Mouse (Mus musculus): Measurements from ENCODE around the gene Ppp1r26.
"Not testable (repeated sequence)": the region's sequence is repeated elsewhere in the genome, so short reads cannot be mapped to it uniquely, and the experiment has no call there.

The Ppp1r26 gene

GRCm38 (mm10) chr2:28432811-28433210 is 13.8 kb upstream of the Ppp1r26 start:
- in situ Hi-C loops (cut with MboI; ENCODE audit: low pct_unique_long_range_greater_than_20kb in 1 of 2, low sequenced_read_pairs in 2 of 2, unreplicated experiment in 1 of 2) = no loop called here

DNA sequence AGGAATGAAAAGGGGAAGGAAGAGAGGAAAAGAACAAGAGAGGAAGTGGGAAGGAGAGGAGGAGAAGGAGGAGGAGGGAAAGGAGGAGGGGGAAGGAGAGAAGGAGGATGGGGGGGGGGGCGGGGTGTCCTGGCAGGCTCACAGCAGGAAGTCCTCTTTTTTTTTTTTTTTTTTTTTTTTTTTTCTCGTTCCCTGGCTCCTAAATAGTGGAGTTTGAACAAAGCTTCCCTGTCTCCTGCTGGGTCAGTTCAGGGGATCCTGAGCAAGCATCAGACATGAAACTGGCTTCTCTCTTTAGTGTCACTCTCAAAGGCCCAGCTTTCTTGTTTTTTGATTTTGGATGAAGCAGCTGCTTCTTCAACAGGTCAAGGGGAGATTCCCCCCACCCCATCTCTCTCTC is 13.1 kb upstream of the Ppp1r26 start:
- in situ Hi-C loops (cut with MboI; ENCODE audit: low pct_unique_long_range_greater_than_20kb in 1 of 2, low sequenced_read_pairs in 2 of 2, unreplicated experiment in 1 of 2) = no loop called here

GRCm38 (mm10) chr2:28435401-28435800 is 11.2 kb upstream of the Ppp1r26 start:
- in situ Hi-C loops (cut with MboI; ENCODE audit: low pct_unique_long_range_greater_than_20kb in 1 of 2, low sequenced_read_pairs in 2 of 2, unreplicated experiment in 1 of 2) = no loop called here

- in situ Hi-C loops (cut with MboI; ENCODE audit: low pct_unique_long_range_greater_than_20kb in 1 of 2, low sequenced_read_pairs in 2 of 2, unreplicated experiment in 1 of 2) = no loop called here
Observed at GRCm38 (mm10) chr2:28440842-28441241, 5.8 kb upstream of the Ppp1r26 start.

GRCm38 (mm10) chr2:28445082-28445481 is 1.5 kb upstream of the Ppp1r26 start:
- in situ Hi-C loops (cut with MboI; ENCODE audit: low pct_unique_long_range_greater_than_20kb in 1 of 2, low sequenced_read_pairs in 2 of 2, unreplicated experiment in 1 of 2) = no loop called here

- in situ Hi-C loops (cut with MboI; ENCODE audit: low pct_unique_long_range_greater_than_20kb in 1 of 2, low sequenced_read_pairs in 2 of 2, unreplicated experiment in 1 of 2) = no loop called here
Observed at GRCm38 (mm10) chr2:28446181-28446514, 452 bp upstream of the Ppp1r26 start.

DNA sequence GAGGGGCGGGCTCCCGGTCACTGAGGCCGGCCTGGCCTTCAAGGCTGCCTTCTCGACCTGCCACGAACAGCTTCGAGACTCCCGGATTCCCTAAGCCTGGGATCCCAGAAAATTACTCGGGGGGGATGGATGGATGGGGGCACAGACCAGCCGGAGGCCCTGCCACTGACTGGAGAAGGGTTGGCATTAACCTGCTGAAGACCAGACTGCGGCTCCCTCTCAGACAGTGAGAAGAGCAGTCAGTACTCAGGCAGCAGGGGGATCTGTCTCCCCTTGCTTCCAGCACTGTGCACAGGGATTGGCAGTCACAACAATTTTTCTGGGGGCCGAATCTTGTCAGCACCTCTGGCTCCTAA is 693 bp downstream of the Ppp1r26 start:
- in situ Hi-C loops (cut with MboI; ENCODE audit: low pct_unique_long_range_greater_than_20kb in 1 of 2, low sequenced_read_pairs in 2 of 2, unreplicated experiment in 1 of 2) = no loop called here

DNA sequence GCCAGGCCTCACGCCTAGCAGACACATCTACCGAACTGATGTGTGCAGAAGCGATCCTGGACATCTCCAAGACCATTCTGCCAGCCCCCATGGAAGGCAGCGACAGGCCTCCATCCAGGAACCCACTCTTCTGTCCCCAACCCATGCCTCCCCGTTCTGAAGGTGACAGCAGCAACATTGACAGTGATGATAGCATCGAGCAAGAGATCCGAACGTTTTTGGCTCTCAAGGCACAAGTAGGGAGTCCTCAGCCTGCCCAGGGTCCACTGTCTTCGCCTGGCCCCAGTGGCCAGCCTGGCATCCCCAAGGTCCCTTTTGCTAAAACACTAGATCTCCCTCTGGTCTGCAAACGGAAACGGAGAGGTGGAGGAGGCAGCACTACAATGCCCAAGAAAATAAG is 5.1 kb downstream of the Ppp1r26 start:
- in situ Hi-C loops (cut with MboI; ENCODE audit: low pct_unique_long_range_greater_than_20kb in 1 of 2, low sequenced_read_pairs in 2 of 2, unreplicated experiment in 1 of 2) = no loop called here

- in situ Hi-C loops (cut with MboI; ENCODE audit: low pct_unique_long_range_greater_than_20kb in 1 of 2, low sequenced_read_pairs in 2 of 2, unreplicated experiment in 1 of 2) = no loop called here
Observed at GRCm38 (mm10) chr2:28453539-28453938, 6.9 kb downstream of the Ppp1r26 start.

DNA sequence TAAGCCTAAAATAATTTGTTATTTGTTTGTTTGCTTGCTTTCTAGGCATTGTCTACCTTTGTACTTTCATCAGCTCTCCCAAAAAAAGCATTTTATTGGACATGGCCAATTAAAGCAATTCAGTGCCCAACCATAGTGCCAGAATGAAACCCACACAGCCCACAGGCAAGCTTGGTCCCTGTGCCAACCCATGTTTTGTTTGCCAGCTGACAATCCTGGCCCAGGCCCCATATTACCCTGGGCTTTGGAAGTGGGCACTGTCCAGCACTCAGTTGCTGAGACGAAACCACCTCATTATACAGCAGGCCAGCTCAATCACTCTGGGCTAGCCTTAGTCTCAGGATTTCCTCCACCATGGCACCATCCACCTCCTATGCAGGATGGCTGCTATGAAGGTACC is 10.0 kb downstream of the Ppp1r26 start:
- in situ Hi-C loops (cut with MboI; ENCODE audit: low pct_unique_long_range_greater_than_20kb in 1 of 2, low sequenced_read_pairs in 2 of 2, unreplicated experiment in 1 of 2) = no loop called here

GRCm38 (mm10) chr2:28463919-28464318 is 17.3 kb downstream of the Ppp1r26 start:
- in situ Hi-C loops (cut with MboI; ENCODE audit: low pct_unique_long_range_greater_than_20kb in 1 of 2, low sequenced_read_pairs in 2 of 2, unreplicated experiment in 1 of 2) = no loop called here

- in situ Hi-C loops (cut with MboI; ENCODE audit: low pct_unique_long_range_greater_than_20kb in 1 of 2, low sequenced_read_pairs in 2 of 2, unreplicated experiment in 1 of 2) = no loop called here
Observed at GRCm38 (mm10) chr2:28464919-28465318, 18.3 kb downstream of the Ppp1r26 start.

DNA sequence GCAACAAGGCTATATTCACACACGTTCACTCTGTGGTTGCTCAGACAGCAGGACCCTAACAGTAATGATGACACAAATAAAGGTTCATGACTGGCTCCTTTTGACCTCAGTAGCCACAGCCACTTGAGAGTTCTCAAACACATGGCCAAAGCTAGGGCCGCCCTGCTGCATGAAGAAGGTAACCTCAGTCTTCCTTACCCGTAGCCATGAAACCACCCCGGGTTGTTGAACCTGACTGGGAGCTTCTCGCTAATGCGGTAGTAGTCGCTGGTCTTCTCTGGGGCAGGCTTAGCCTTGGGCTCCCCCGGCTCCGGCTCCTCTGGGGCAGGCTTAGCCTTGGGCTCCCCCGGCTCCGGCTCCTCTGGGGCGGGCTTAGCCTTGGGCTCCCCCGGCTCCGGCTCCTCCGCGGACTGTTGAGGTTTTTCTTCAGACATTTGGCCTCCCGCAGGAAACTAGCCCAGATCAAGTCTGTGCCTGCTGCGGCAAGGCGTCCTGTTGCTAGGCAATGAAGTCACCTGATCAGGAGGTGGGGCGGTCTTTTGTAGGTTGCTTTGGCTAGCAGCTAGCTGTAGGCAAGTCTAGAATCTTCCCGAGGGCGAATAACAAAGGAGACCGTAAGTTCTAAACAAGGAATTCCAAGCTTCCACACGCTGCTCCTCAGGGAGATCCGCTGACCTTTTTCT is 19.4 kb downstream of the Ppp1r26 start, which contains the start of gene 1700007K13Rik:
1700007K13Rik (minus strand) TSS at position 497 of the 683 bp plus-strand sequence.
- in situ Hi-C loops (cut with MboI; ENCODE audit: low pct_unique_long_range_greater_than_20kb in 1 of 2, low sequenced_read_pairs in 2 of 2, unreplicated experiment in 1 of 2) = no loop called here

- in situ Hi-C loops (cut with MboI; ENCODE audit: low pct_unique_long_range_greater_than_20kb in 1 of 2, low sequenced_read_pairs in 2 of 2, unreplicated experiment in 1 of 2) = no loop called here
Observed at GRCm38 (mm10) chr2:28467860-28468485, 21.4 kb downstream of the Ppp1r26 start, which contains the start of gene Mrps2. Gene Mrps2 (plus strand): TSS chr2:28468066.

DNA sequence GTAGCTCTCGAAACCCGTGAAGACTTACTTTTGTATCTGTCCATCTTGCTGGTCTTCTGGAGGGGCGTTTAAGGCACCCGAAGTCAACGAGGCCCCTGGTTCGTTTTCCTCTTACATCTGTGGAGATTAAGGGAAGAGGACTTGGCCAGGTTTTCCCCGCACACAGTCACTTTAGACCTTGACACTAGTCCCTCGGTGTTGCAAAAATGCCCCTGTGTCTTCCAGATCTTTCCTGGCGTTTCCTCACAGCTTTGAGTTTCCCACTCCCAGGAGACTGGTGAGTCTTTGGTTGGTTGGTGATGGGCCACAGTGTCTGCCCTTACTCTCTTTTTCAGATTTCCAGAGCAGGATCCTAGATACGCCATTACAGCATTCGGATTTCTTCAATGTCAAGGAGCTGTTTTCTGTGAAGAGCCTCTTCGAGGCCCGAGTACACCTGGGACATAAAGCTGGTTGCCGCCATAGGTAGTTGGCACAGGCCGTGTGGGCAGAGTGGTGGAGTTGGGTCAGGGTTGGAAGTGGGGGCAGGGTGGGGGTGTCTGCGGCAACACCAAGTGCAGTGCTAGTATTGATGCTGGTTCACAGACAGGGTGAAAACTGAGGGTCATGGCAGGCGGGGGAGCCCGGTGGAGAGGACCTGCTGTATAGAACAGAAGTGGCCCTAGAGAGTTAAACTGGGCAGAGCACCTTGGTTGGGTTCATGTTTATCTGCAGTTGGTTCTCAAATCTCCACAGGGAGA is 22.1 kb downstream of the Ppp1r26 start:
- in situ Hi-C loops (cut with MboI; ENCODE audit: low pct_unique_long_range_greater_than_20kb in 1 of 2, low sequenced_read_pairs in 2 of 2, unreplicated experiment in 1 of 2) = no loop called here

DNA sequence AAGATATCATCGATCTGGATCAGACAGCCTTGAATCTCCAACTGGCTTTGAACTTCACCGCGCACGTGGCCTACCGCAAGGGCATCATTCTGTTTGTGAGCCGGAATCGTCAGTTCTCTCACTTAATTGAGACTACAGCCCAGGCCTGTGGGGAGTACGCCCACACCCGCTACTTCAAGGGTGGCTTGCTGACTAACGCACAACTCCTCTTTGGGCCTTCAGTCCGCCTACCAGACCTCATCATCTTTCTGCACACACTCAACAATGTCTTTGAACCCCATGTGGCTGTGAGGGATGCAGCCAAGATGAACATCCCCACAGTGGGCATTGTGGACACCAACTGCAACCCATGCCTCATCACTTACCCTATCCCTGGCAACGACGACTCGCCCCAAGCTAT is 22.9 kb downstream of the Ppp1r26 start:
- in situ Hi-C loops (cut with MboI; ENCODE audit: low pct_unique_long_range_greater_than_20kb in 1 of 2, low sequenced_read_pairs in 2 of 2, unreplicated experiment in 1 of 2) = no loop called here

DNA sequence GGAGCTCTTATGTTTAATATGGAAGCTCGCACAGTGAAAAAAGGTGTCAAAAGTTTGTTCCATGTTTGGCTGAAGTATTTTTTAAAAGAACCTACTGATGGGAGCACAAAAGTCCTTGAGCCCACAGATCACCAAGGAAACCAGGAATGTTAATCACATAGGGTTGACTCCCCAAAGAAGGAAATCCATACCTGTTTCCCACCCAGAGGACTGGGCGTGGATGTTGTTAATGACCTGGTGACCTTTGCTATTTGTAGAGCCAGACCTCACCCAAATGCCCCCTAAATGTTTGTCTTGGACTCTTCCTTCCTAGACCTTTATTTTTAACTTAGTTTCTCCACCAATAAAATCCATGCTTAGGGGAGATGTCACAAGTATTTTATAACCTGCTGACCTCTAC is 24.0 kb downstream of the Ppp1r26 start:
- in situ Hi-C loops (cut with MboI; ENCODE audit: low pct_unique_long_range_greater_than_20kb in 1 of 2, low sequenced_read_pairs in 2 of 2, unreplicated experiment in 1 of 2) = no loop called here

DNA sequence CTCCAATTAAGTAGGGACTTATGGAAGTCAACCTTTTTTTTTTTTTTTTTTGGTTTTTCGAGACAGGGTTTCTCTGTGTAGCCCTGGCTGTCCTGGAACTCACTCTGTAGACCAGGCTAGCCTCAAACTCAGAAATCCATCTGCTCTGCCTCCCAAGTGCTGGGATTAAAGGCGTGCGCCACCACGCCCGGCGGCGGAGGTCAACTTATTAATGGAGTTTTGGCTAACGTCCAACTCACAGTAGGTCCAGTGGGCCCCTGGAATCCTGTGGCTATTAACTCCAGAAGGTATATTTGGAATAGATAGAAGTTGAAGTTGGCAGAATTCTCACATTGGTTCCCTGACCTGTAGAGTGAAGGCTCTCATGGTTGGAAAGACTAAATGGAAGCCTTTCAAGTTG is 25.4 kb downstream of the Ppp1r26 start:
- in situ Hi-C loops (cut with MboI; ENCODE audit: low pct_unique_long_range_greater_than_20kb in 1 of 2, low sequenced_read_pairs in 2 of 2, unreplicated experiment in 1 of 2) = not testable (repeated sequence)

GRCm38 (mm10) chr2:28477993-28478392 is 31.4 kb downstream of the Ppp1r26 start:
- in situ Hi-C loops (cut with MboI; ENCODE audit: low pct_unique_long_range_greater_than_20kb in 1 of 2, low sequenced_read_pairs in 2 of 2, unreplicated experiment in 1 of 2) = not testable (repeated sequence)
